In genomic region chr12:70789341-70789740, GRCm38 (mm10) we compare ENCODE assay signal across 15 mouse cellular contexts.
"Had no signal": no experiment of that assay in that cellular context is flagged by ENCODE, and none has a peak within 500 bp of the region (broad histone marks: within the 10 kb centered on the region; RNA-seq: fewer than 3 reads in every experiment).

No protein-coding gene starts in this region.

- H3K4me2 ChIP-seq: neural tube, embryonic 13.5 days; stomach, embryonic 15.5 days had no signal

- H3K4me3 ChIP-seq: neural tube, embryonic 13.5 days; stomach, embryonic 15.5 days had no signal

- H3K27me3 ChIP-seq: neural tube, embryonic 13.5 days; stomach, embryonic 15.5 days had no signal

- DNase-seq: retina, postnatal 1 day; right cerebral cortex, adult 18-20 months; right cerebral cortex, postnatal 14 days; right cerebral cortex, postnatal 25 days; right cerebral cortex, postnatal 4 days; spleen, adult 18-20 months; thymus, adult 18-20 months; thymus, adult 2 months; thymus, postnatal 14 days; thymus, postnatal 25 days; thymus, postnatal 36 days; thymus, postnatal 4 days had no signal

- H3K9me3 ChIP-seq: neural tube, embryonic 13.5 days; stomach, embryonic 15.5 days had no signal

- H3K27ac ChIP-seq: neural tube, embryonic 13.5 days; stomach, embryonic 15.5 days; stomach, postnatal 0 days had no signal

- H3K36me3 ChIP-seq: neural tube, embryonic 13.5 days; stomach, embryonic 15.5 days had no signal

- H3K9ac ChIP-seq: neural tube, embryonic 13.5 days; stomach, embryonic 15.5 days had no signal

- H3K4me1 ChIP-seq: stomach, embryonic 15.5 days had no signal
